Mouse (Mus musculus): ENCODE measurements around the gene Kcnb1. TPM values are rescaled to one million over a fixed set of nuclear protein-coding genes. Genes with fewer than 3 reads are reported as not detected.

Kcnb1 gene
- polyA plus RNA-seq, 1 experiment from 2014 or later = 0.37 TPM

- H3K4me1 ChIP-seq (ENCODE audit: insufficient read depth) = no peaks in the 10 kb centered on the region
- 81% methylated on average over 14 of the region's 14 CpGs for WGBS
- no peaks in the 10 kb centered on the region for H3K9me3 ChIP-seq (ENCODE audit: low read depth, low read length)
- no peak overlapping the region for H3K4me3 ChIP-seq (ENCODE audit: low read depth, low read length)
- no peaks in the 10 kb centered on the region for H3K36me3 ChIP-seq (ENCODE audit: insufficient read depth)
- no peak overlapping the region for H3K27ac ChIP-seq (ENCODE audit: low read depth)
- H3K27me3 ChIP-seq (ENCODE audit: insufficient read depth, low read length) = peaks cover 12% of the 10 kb centered on the region; the same call in 1 of the 2 replicates
- no peak overlapping the region for H3K4me2 ChIP-seq
- no peak for TF ChIP-seq CTCF (IDR thresholded peaks at IDR 0.05; ENCODE audit: low read depth)
- H3K9ac ChIP-seq = no peak overlapping the region
- DNase-seq (no peak), ATAC-seq (ENCODE audit: insufficient read depth) (no peak)
Observed at GRCm38 (mm10) chr2:167181662-167182389, 8.1 kb downstream of the Kcnb1 start.

- H3K4me2 ChIP-seq = no peak overlapping the region
- no peaks in the 10 kb centered on the region for H3K36me3 ChIP-seq (ENCODE audit: insufficient read depth)
- H3K4me1 ChIP-seq (ENCODE audit: insufficient read depth) = no peaks in the 10 kb centered on the region
- no peak for ATAC-seq (ENCODE audit: insufficient read depth)
- H3K27me3 ChIP-seq (ENCODE audit: insufficient read depth, low read length) = 0 out of 2 replicates have a peak, but pooled peaks cover 7% of the 10 kb centered on the region
- no peak for DNase-seq
- H3K9ac ChIP-seq = no peak overlapping the region
- no peak overlapping the region for H3K4me3 ChIP-seq (ENCODE audit: low read depth, low read length)
- H3K9me3 ChIP-seq (ENCODE audit: low read depth, low read length) = no peaks in the 10 kb centered on the region
- TF ChIP-seq CTCF (IDR thresholded peaks at IDR 0.05; ENCODE audit: low read depth) = no peak
- no peak overlapping the region for H3K27ac ChIP-seq (ENCODE audit: low read depth)
- WGBS = 68% methylated on average over 8 of the region's 8 CpGs
Observed at GRCm38 (mm10) chr2:167181096-167181495, 8.9 kb downstream of the Kcnb1 start.

GRCm38 (mm10) chr2:167179301-167179700 lies 10.7 kb downstream of the Kcnb1 start:
- 78% methylated on average over 10 of the region's 10 CpGs for WGBS
- no peaks in the 10 kb centered on the region for H3K36me3 ChIP-seq (ENCODE audit: insufficient read depth)
- no peak overlapping the region for H3K27ac ChIP-seq (ENCODE audit: low read depth)
- no peak for TF ChIP-seq CTCF (IDR thresholded peaks at IDR 0.05; ENCODE audit: low read depth)
- no peak overlapping the region for H3K4me2 ChIP-seq
- no peaks in the 10 kb centered on the region for H3K9me3 ChIP-seq (ENCODE audit: low read depth, low read length)
- H3K4me1 ChIP-seq (ENCODE audit: insufficient read depth) = no peaks in the 10 kb centered on the region
- H3K4me3 ChIP-seq (ENCODE audit: low read depth, low read length) = no peak overlapping the region
- no peak overlapping the region for H3K9ac ChIP-seq
- DNase-seq = no peak
- no peak for ATAC-seq (ENCODE audit: insufficient read depth)
- H3K27me3 ChIP-seq (ENCODE audit: insufficient read depth, low read length) = no peaks in the 10 kb centered on the region

GRCm38 (mm10) chr2:167177231-167177641 lies 12.7 kb downstream of the Kcnb1 start:
- no peaks in the 10 kb centered on the region for H3K4me1 ChIP-seq (ENCODE audit: insufficient read depth)
- DNase-seq = no peak
- H3K4me3 ChIP-seq (ENCODE audit: low read depth, low read length) = no peak overlapping the region
- no peak overlapping the region for H3K9ac ChIP-seq
- 58% methylated on average over 10 of the region's 10 CpGs for WGBS
- H3K9me3 ChIP-seq (ENCODE audit: low read depth, low read length) = no peaks in the 10 kb centered on the region
- H3K36me3 ChIP-seq (ENCODE audit: insufficient read depth) = no peaks in the 10 kb centered on the region
- H3K27ac ChIP-seq (ENCODE audit: low read depth) = no peak overlapping the region
- H3K27me3 ChIP-seq (ENCODE audit: insufficient read depth, low read length) = no peaks in the 10 kb centered on the region
- no peak for ATAC-seq (ENCODE audit: insufficient read depth)
- no peak overlapping the region for H3K4me2 ChIP-seq
- no peak for TF ChIP-seq CTCF (IDR thresholded peaks at IDR 0.05; ENCODE audit: low read depth)

GRCm38 (mm10) chr2:167175284-167175683 lies 14.7 kb downstream of the Kcnb1 start:
- Histone ChIP-seq H3K4me3 (ENCODE audit: low read depth, low read length) (no peak overlapping the region), H3K4me2 (no peak overlapping the region), H3K36me3 (ENCODE audit: insufficient read depth) (no peaks in the 10 kb centered on the region), H3K4me1 (ENCODE audit: insufficient read depth) (no peaks in the 10 kb centered on the region), H3K27me3 (ENCODE audit: insufficient read depth, low read length) (no peaks in the 10 kb centered on the region), H3K9me3 (ENCODE audit: low read depth, low read length) (no peaks in the 10 kb centered on the region), H3K27ac (ENCODE audit: low read depth) (no peak overlapping the region), H3K9ac (no peak overlapping the region)
- 88% methylated on average over 6 of the region's 6 CpGs for WGBS
- DNase-seq = no peak
- no peak for ATAC-seq (ENCODE audit: insufficient read depth)
- TF ChIP-seq CTCF (IDR thresholded peaks at IDR 0.05; ENCODE audit: low read depth) = no peak

- DNase-seq (peak; percentile 70), ATAC-seq (ENCODE audit: insufficient read depth) (peak; percentile 71)
- Histone ChIP-seq H3K27ac (ENCODE audit: low read depth) (peak overlapping the region; percentile 55; the same call in 1 of the 2 replicates), H3K4me2 (no peak overlapping the region), H3K4me1 (ENCODE audit: insufficient read depth) (no peaks in the 10 kb centered on the region), H3K4me3 (ENCODE audit: low read depth, low read length) (no peak overlapping the region), H3K36me3 (ENCODE audit: insufficient read depth) (no peaks in the 10 kb centered on the region), H3K27me3 (ENCODE audit: insufficient read depth, low read length) (no peaks in the 10 kb centered on the region), H3K9me3 (ENCODE audit: low read depth, low read length) (no peaks in the 10 kb centered on the region), H3K9ac (no peak overlapping the region)
- TF ChIP-seq CTCF (IDR thresholded peaks at IDR 0.05; ENCODE audit: low read depth) = no peak
- 63% methylated on average over 5 of the region's 5 CpGs for WGBS
Observed at GRCm38 (mm10) chr2:167173051-167173875, 16.7 kb downstream of the Kcnb1 start.

Measured in lung, embryonic 14.5 days (tissue).